Mouse (Mus musculus) ES-E14 (cell line): ENCODE data around the gene 1700016D06Rik.

Experiments
- CHD2 ChIP-seq: IDR thresholded peaks from 2 replicates; pipeline ENCODE4 v1.6.1; 2014; ENCODE audit warnings: mild to moderate bottlenecking, low read depth, low read length, inconsistent platforms
- HCFC1 ChIP-seq: IDR thresholded peaks from 2 replicates; pipeline ENCODE4 v1.6.1; 2012; ENCODE audit warnings: low read length, inconsistent platforms, borderline replicate concordance; ENCODE audit not compliant: insufficient read depth
- MAFK ChIP-seq: IDR thresholded peaks from 2 replicates; pipeline ENCODE4 v1.6.1; 2014; ENCODE audit warnings: mild to moderate bottlenecking, low read depth, low read length, inconsistent platforms; ENCODE audit not compliant: insufficient read depth
- ZNF384 ChIP-seq: IDR thresholded peaks from 2 replicates; pipeline ENCODE4 v1.6.1; 2012; ENCODE audit warnings: low read depth, low read length, inconsistent platforms

DNA sequence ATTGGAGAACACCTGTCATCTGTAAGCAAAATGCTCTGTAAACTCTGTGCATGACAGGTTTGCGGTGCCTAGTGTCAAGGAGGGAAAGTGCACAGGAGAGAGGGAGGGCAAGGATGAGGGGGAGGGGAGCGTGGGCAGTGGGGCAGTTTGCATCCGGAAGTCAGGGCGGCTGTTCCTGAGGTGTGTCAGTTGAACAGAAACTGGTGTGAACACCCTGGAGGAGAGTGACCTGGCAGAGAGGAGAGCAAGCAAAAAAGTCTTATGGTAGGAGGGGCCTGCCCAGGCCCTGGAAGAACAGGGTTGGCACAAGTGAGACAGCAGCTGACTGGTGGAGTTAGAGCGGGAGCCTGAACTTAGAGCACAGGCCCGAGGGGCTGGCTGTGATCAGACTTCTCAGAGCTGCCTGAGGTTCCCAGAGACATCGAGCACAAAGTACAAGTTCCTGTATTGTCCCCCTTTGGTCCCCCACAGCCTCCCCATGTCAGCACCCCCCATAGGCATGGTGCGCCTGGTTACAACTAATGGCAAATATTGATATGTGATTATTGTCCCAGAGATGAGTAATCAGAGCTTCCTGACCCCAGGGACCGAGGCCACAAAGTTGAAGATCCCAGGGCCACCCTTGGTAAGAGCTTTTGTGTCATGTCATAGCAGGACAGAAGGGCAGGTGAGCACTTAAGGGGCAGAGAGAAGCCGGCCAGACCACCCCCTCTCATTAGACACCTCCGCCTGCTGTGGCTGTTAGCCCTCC, 46.2 kb upstream of the 1700016D06Rik start:
- no peak for TF ChIP-seq ZNF384
- no peak for TF ChIP-seq HCFC1
- TF ChIP-seq CHD2, result no peak
- TF ChIP-seq MAFK, result no peak
